Mouse (Mus musculus): ENCODE measurements around the gene Gcdh.

GRCm38 (mm10) chr8:84921596-84921995 lies 27.9 kb upstream of the Gcdh start:
- TF ChIP-seq POLR2A (IDR thresholded peaks at IDR 0.05; ENCODE audit: extremely low read depth, insufficient read depth, low read length) (no peak), CTCF (IDR thresholded peaks at IDR 0.05; ENCODE audit: low read depth, low read length) (no peak)

Data from liver, adult 2 months (tissue).